Mouse (Mus musculus): ENCODE measurements around the gene Vmn1r157. TPM values are rescaled to one million over a fixed set of nuclear protein-coding genes. Genes with fewer than 3 reads are reported as not detected.
"Not testable (repeated sequence)": the region's sequence is repeated elsewhere in the genome, so short reads cannot be mapped to it uniquely, and the experiment has no call there.

Gene Vmn1r157
- polyA plus RNA-seq (2015; fragmentation: Nextera tagmentation; extraction: Ambion mirVana): not detected in 2 replicates

GRCm38 (mm10) chr7:22761397-22761796 lies at the start of gene Vmn1r157:
Gene Vmn1r157, plus strand, starts transcription at chr7:22761697.
- H3K27me3 ChIP-seq; H3K4me2 ChIP-seq; H3K9ac ChIP-seq; H3K4me3 ChIP-seq; H3K36me3 ChIP-seq; H3K9me3 ChIP-seq; H3K4me1 ChIP-seq (replicated peaks); H3K27ac ChIP-seq (replicated peaks); ATAC-seq (ENCODE audit: low read depth): not testable (repeated sequence)
- 28% methylated on average over 2 of the region's 3 CpGs for WGBS

GRCm38 (mm10) chr7:22719610-22720009 lies 41.9 kb upstream of the Vmn1r157 start, which contains the start of gene Gm4567:
Gene Gm4567, minus strand, starts transcription at chr7:22719710.
- H3K36me3 ChIP-seq; H3K4me2 ChIP-seq; H3K27me3 ChIP-seq; ATAC-seq (ENCODE audit: low read depth); H3K9ac ChIP-seq; H3K4me1 ChIP-seq (replicated peaks); H3K9me3 ChIP-seq; H3K27ac ChIP-seq (replicated peaks); H3K4me3 ChIP-seq: not testable (repeated sequence)
- WGBS: no CpG with 5 or more reads among the region's 1 CpGs

DNA sequence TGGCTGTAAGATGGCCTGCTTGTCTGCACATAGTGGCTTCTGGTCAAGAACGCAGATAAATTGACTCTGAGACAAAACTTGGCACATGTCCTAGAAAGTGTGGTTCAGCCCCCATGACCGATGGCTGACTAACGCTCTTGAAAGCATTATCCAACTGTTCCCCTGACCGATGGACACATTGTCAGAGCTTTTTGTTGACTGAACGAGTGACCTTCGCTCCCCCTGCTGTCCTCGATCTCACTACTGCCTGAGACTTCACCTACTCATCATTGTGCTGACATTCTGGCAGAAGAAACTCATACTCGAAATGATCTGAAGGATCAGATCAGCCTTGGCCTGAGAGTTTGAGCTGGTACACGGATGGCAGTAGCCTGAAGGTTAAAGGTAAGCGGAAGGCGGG lies 14.5 kb downstream of the Vmn1r157 start:
- H3K9ac ChIP-seq; H3K36me3 ChIP-seq; ATAC-seq (ENCODE audit: low read depth); H3K9me3 ChIP-seq; H3K4me2 ChIP-seq; H3K4me1 ChIP-seq (replicated peaks); H3K4me3 ChIP-seq; H3K27me3 ChIP-seq; H3K27ac ChIP-seq (replicated peaks): not testable (repeated sequence)
- WGBS: 88% methylated on average over 7 of the region's 11 CpGs

GRCm38 (mm10) chr7:22790682-22791081 lies 29.2 kb downstream of the Vmn1r157 start, which contains the start of gene Vmn1r158:
Gene Vmn1r158, minus strand, starts transcription at chr7:22790782.
- H3K4me1 ChIP-seq (replicated peaks); H3K27me3 ChIP-seq; ATAC-seq (ENCODE audit: low read depth); H3K4me2 ChIP-seq; H3K36me3 ChIP-seq; H3K9ac ChIP-seq; H3K4me3 ChIP-seq; H3K27ac ChIP-seq (replicated peaks): not testable (repeated sequence)
- peaks cover 17% of the 10 kb centered on the region for H3K9me3 ChIP-seq
- WGBS: 64% methylated on average over 2 of the region's 2 CpGs

Other genes starting within 250 kb of the Vmn1r157 start
- gene Vmn1r152, start 238.7 kb upstream of the Vmn1r157 start, polyA plus RNA-seq (2015; fragmentation: Nextera tagmentation; extraction: Ambion mirVana): not detected in 2 replicates
- gene Gm8677, start 226.8 kb upstream of the Vmn1r157 start, polyA plus RNA-seq (2015; fragmentation: Nextera tagmentation; extraction: Ambion mirVana): not detected in 2 replicates
- not detected in 2 replicates for gene Gm4201, start 196.4 kb upstream of the Vmn1r157 start, polyA plus RNA-seq (2015; fragmentation: Nextera tagmentation; extraction: Ambion mirVana)
- not detected in 2 replicates for gene Gm4565, start 173.6 kb upstream of the Vmn1r157 start, polyA plus RNA-seq (2015; fragmentation: Nextera tagmentation; extraction: Ambion mirVana)
- gene Vmn1r155, start 103.7 kb upstream of the Vmn1r157 start, polyA plus RNA-seq (2015; fragmentation: Nextera tagmentation; extraction: Ambion mirVana): not detected in 2 replicates
- gene Gm8693, start 69.4 kb upstream of the Vmn1r157 start, polyA plus RNA-seq (2015; fragmentation: Nextera tagmentation; extraction: Ambion mirVana): not detected in 2 replicates
- not detected in 2 replicates for gene Gm4567, start 42.0 kb upstream of the Vmn1r157 start, polyA plus RNA-seq (2015; fragmentation: Nextera tagmentation; extraction: Ambion mirVana)
- not detected in 2 replicates for gene Vmn1r158, start 29.1 kb downstream of the Vmn1r157 start, polyA plus RNA-seq (2015; fragmentation: Nextera tagmentation; extraction: Ambion mirVana)
- gene Vmn1r159, start 81.9 kb downstream of the Vmn1r157 start, polyA plus RNA-seq (2015; fragmentation: Nextera tagmentation; extraction: Ambion mirVana): not detected in 2 replicates
- gene Vmn1r160, start 109.5 kb downstream of the Vmn1r157 start, polyA plus RNA-seq (2015; fragmentation: Nextera tagmentation; extraction: Ambion mirVana): not detected in 2 replicates
- not detected in 2 replicates for gene Gm4214, start 223.0 kb downstream of the Vmn1r157 start, polyA plus RNA-seq (2015; fragmentation: Nextera tagmentation; extraction: Ambion mirVana)

Measured in neural tube, embryonic 13.5 days (tissue).